ENCODE assay signal across 10 mouse cellular contexts in genomic region chr3:138801661-138802060, GRCm38 (mm10). TPM values are rescaled to one million over a fixed set of nuclear protein-coding genes. Genes with fewer than 3 reads are reported as not detected.
DNase-seq lines count a peak whose midpoint lies in the region; ATAC-seq lines count a peak whose summit lies in the region.
"Had no signal": no experiment of that assay in that cellular context is flagged by ENCODE, and none has a peak within 500 bp of the region (broad histone marks: within the 10 kb centered on the region; RNA-seq: fewer than 3 reads in every experiment).

No protein-coding gene starts in this region.

- H3K4me1 ChIP-seq in midbrain, embryonic 13.5 days (replicated peaks) = peaks cover 50% of the 10 kb centered on the region
- peaks cover 24% of the 10 kb centered on the region for H3K4me1 ChIP-seq in midbrain, embryonic 11.5 days (ENCODE audit: control insufficient read depth, insufficient read depth, low read length)
- H3K4me1 ChIP-seq in forebrain, embryonic 10.5 days = peaks cover 47% of the 10 kb centered on the region
- H3K4me1 ChIP-seq in hindbrain, embryonic 12.5 days = peaks cover 43% of the 10 kb centered on the region
- peaks cover 51% of the 10 kb centered on the region for H3K4me1 ChIP-seq in neural tube, embryonic 15.5 days

- no peaks in the 10 kb centered on the region for H3K27me3 ChIP-seq in midbrain, embryonic 13.5 days
- H3K27me3 ChIP-seq in midbrain, embryonic 11.5 days (ENCODE audit: control insufficient read depth, insufficient read depth, low read length) = no peaks in the 10 kb centered on the region
- no peaks in the 10 kb centered on the region for H3K27me3 ChIP-seq in forebrain, embryonic 10.5 days (ENCODE audit: poor library complexity, severe bottlenecking)
- no peaks in the 10 kb centered on the region for H3K27me3 ChIP-seq in hindbrain, embryonic 12.5 days
- H3K27me3 ChIP-seq in neural tube, embryonic 15.5 days (replicated peaks) = no peaks in the 10 kb centered on the region
- H3K27me3 ChIP-seq: limb, embryonic 15.5 days had no signal

- H3K4me3 ChIP-seq in midbrain, embryonic 13.5 days (replicated peaks) = no peak overlapping the region
- H3K4me3 ChIP-seq in midbrain, embryonic 11.5 days (ENCODE audit: low read depth, low read length) = no peak overlapping the region
- no peak overlapping the region for H3K4me3 ChIP-seq in forebrain, embryonic 10.5 days
- no peak overlapping the region for H3K4me3 ChIP-seq in hindbrain, embryonic 12.5 days
- no peak overlapping the region for H3K4me3 ChIP-seq in neural tube, embryonic 15.5 days (replicated peaks)
- H3K4me3 ChIP-seq: limb, embryonic 15.5 days had no signal

- WGBS in midbrain, embryonic 13.5 days = 64% methylated on average over 6 of the region's 6 CpGs
- WGBS in midbrain, embryonic 11.5 days = 86% methylated on average over 6 of the region's 6 CpGs
- 73% methylated on average over 6 of the region's 6 CpGs for WGBS in forebrain, embryonic 10.5 days
- WGBS in hindbrain, embryonic 12.5 days = 74% methylated on average over 6 of the region's 6 CpGs
- WGBS in neural tube, embryonic 15.5 days = 51% methylated on average over 6 of the region's 6 CpGs

- H3K4me2 ChIP-seq in midbrain, embryonic 13.5 days (replicated peaks) = 0 out of 2 replicates have a peak overlapping the region, but pooled peaks have one; percentile 38
- H3K4me2 ChIP-seq in midbrain, embryonic 11.5 days = no peak overlapping the region
- no peak overlapping the region for H3K4me2 ChIP-seq in hindbrain, embryonic 12.5 days (replicated peaks)
- peak overlapping the region; percentile 40; the same call in 1 of the 2 replicates for H3K4me2 ChIP-seq in neural tube, embryonic 15.5 days

- no peak for DNase-seq in midbrain, embryonic 11.5 days (ENCODE audit: low spot score, missing footprints)
- no peak for DNase-seq in forebrain, embryonic 10.5 days (ENCODE audit: extremely low spot score, low spot score)
- DNase-seq in urinary bladder, postnatal 14 days (ENCODE audit: low spot score) = no peak
- no peak for DNase-seq in spleen, adult 12 weeks (ENCODE audit: low spot score)
- DNase-seq: adrenal gland, adult 8-10 months; lung, postnatal 4 days had no signal

- H3K9me3 ChIP-seq in midbrain, embryonic 13.5 days = no peaks in the 10 kb centered on the region
- no peaks in the 10 kb centered on the region for H3K9me3 ChIP-seq in midbrain, embryonic 11.5 days (ENCODE audit: control insufficient read depth, low read length)
- H3K9me3 ChIP-seq in forebrain, embryonic 10.5 days = no peaks in the 10 kb centered on the region
- H3K9me3 ChIP-seq in hindbrain, embryonic 12.5 days (replicated peaks) = no peaks in the 10 kb centered on the region
- H3K9me3 ChIP-seq in neural tube, embryonic 15.5 days (replicated peaks) = no peaks in the 10 kb centered on the region
- H3K9me3 ChIP-seq: limb, embryonic 15.5 days had no signal

- no peak for ATAC-seq in midbrain, embryonic 13.5 days
- no peak for ATAC-seq in midbrain, embryonic 11.5 days (ENCODE audit: low FRiP score)
- no peak for ATAC-seq in hindbrain, embryonic 12.5 days (ENCODE audit: low FRiP score)
- ATAC-seq in neural tube, embryonic 15.5 days (ENCODE audit: low FRiP score) = no peak

- H3K27ac ChIP-seq in midbrain, embryonic 13.5 days = peak overlapping the region; percentile 81
- no peak overlapping the region for H3K27ac ChIP-seq in midbrain, embryonic 11.5 days (ENCODE audit: low read depth, low read length)
- peak overlapping the region; percentile 69 for H3K27ac ChIP-seq in forebrain, embryonic 10.5 days
- H3K27ac ChIP-seq in hindbrain, embryonic 12.5 days = peak overlapping the region; percentile 82
- peak overlapping the region; percentile 83 for H3K27ac ChIP-seq in neural tube, embryonic 15.5 days (replicated peaks)

- H3K36me3 ChIP-seq in midbrain, embryonic 13.5 days = no peaks in the 10 kb centered on the region
- H3K36me3 ChIP-seq in midbrain, embryonic 11.5 days (ENCODE audit: control insufficient read depth, insufficient read depth, low read length) = no peaks in the 10 kb centered on the region
- H3K36me3 ChIP-seq in forebrain, embryonic 10.5 days (replicated peaks) = no peaks in the 10 kb centered on the region
- H3K36me3 ChIP-seq in hindbrain, embryonic 12.5 days = no peaks in the 10 kb centered on the region
- no peaks in the 10 kb centered on the region for H3K36me3 ChIP-seq in neural tube, embryonic 15.5 days
- H3K36me3 ChIP-seq: limb, embryonic 15.5 days had no signal

- H3K9ac ChIP-seq in midbrain, embryonic 13.5 days (replicated peaks) = no peak overlapping the region
- H3K9ac ChIP-seq in midbrain, embryonic 11.5 days (ENCODE audit: low read length) = no peak overlapping the region
- H3K9ac ChIP-seq in hindbrain, embryonic 12.5 days = no peak overlapping the region; the same call in 1 of the 2 replicates
- no peak overlapping the region for H3K9ac ChIP-seq in neural tube, embryonic 15.5 days (replicated peaks)
- H3K9ac ChIP-seq: limb, embryonic 15.5 days had no signal

RNA-seq across cellular contexts. Expression of gene Tspan5, which starts 59.7 kb away (rescaled TPM):
- 75.5 and 79.1 TPM in 2 replicates for polyA plus RNA-seq in midbrain, embryonic 13.5 days (2015; fragmentation: Nextera tagmentation; extraction: Ambion mirVana)
- polyA plus RNA-seq in midbrain, embryonic 11.5 days (2014; fragmentation: Nextera tagmentation; extraction: Ambion mirVana) = 46.6 and 48.6 TPM in 2 replicates
- 25.3 and 25.7 TPM in 2 replicates for polyA plus RNA-seq in forebrain, embryonic 10.5 days (2016; fragmentation: Nextera tagmentation; extraction: Ambion mirVana)
- polyA plus RNA-seq in hindbrain, embryonic 12.5 days (2016; fragmentation: Nextera tagmentation; extraction: Ambion mirVana) = 74.6 and 77.8 TPM in 2 replicates
- 94.2 and 104 TPM in 2 replicates for polyA plus RNA-seq in neural tube, embryonic 15.5 days (2015; fragmentation: Nextera tagmentation; extraction: Ambion mirVana)

Comparison
In these comparisons a context has a peak if more than half of its experiments do, and no peak if none do; other contexts are left out.
1. H3K4me2 ChIP-seq: peak in midbrain, embryonic 13.5 days (single experiment) and neural tube, embryonic 15.5 days (single experiment); none in midbrain, embryonic 11.5 days (single experiment) and hindbrain, embryonic 12.5 days (single experiment).